Mouse (Mus musculus): ENCODE data around the gene Zfp366. TPM values are rescaled to one million over a fixed set of nuclear protein-coding genes. Genes with fewer than 3 reads are reported as not detected.

Gene Zfp366
- polyA plus RNA-seq (2016; fragmentation: Nextera tagmentation; extraction: Ambion mirVana): 0.10 and 0.14 TPM in 2 replicates

GRCm38 (mm10) chr13:99184155-99184886 is at the start of gene Zfp366:
Gene Zfp366, plus strand, starts transcription at chr13:99184823.
- Histone ChIP-seq H3K36me3 (no peaks in the 10 kb centered on the region), H3K4me3 (no peak within 1 kb of the TSS), H3K27me3 (ENCODE audit: insufficient read depth, poor library complexity, severe bottlenecking) (no peaks in the 10 kb centered on the region), H3K4me1 (peaks cover 26% of the 10 kb centered on the region), H3K27ac (peak within 1 kb of the TSS; percentile 79), H3K9me3 (no peaks in the 10 kb centered on the region)
- 50% methylated on average over 11 of the region's 11 CpGs for WGBS
- no peak for DNase-seq (ENCODE audit: low spot score)

DNA sequence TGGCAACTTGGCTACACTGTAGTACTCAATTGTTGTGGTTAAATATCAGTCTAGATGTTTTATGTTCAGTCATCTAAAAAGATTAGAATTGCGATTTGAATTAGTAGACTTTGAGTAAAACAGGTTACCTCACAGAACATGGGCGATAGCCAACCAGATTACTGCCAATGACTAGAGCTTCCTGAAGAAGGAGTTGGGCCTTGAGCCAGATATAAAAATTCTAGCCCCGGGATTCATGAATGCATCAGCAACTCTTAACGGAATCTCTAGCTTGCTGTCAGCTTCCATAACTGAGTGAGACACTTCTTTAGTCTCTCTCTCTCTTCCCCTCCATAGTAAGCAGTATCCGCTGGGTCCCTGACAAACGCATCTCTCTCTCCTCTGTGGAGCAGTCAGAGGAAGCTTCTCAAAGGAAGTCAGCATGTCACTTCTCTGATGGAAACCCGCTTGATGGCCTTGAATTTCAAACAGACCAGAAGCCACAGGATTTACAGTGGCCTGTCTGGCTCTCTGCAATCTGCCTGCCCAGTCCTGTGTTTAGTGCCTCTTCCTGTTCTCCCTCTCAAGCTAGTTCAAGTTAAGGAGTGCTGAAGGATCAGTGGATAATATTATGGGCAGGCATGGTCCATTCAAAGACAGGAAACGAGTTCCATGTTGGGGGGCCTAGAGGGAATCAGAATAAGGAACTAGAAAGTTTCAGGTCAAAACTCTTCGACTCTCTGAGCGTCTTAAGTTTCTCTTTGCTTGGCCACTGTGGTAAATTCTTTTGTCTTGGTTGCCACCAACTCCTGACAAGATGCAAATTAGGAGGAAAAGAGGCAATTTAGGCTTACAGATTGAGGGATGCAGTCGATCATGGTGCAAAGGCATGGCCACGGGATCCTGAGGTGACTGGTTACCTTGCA is 46.0 kb upstream of the Zfp366 start:
- 0 out of 2 replicates have a peak, but pooled peaks cover 6% of the 10 kb centered on the region for H3K27me3 ChIP-seq (ENCODE audit: insufficient read depth, poor library complexity, severe bottlenecking)
- H3K27ac ChIP-seq: no peak overlapping the region
- 85% methylated on average over 12 of the region's 12 CpGs for WGBS
- H3K4me3 ChIP-seq: no peak overlapping the region
- no peaks in the 10 kb centered on the region for H3K4me1 ChIP-seq
- H3K9me3 ChIP-seq: no peaks in the 10 kb centered on the region
- H3K36me3 ChIP-seq: no peaks in the 10 kb centered on the region
- no peak for DNase-seq (ENCODE audit: low spot score)

GRCm38 (mm10) chr13:99146355-99146871 is 38.2 kb upstream of the Zfp366 start:
- peaks cover 17% of the 10 kb centered on the region; the same call in 1 of the 2 replicates for H3K27me3 ChIP-seq (ENCODE audit: insufficient read depth, poor library complexity, severe bottlenecking)
- H3K27ac ChIP-seq: no peak overlapping the region
- DNase-seq (ENCODE audit: low spot score): no peak
- H3K36me3 ChIP-seq: no peaks in the 10 kb centered on the region
- H3K4me1 ChIP-seq: peaks cover 10% of the 10 kb centered on the region; the same call in 1 of the 2 replicates
- H3K9me3 ChIP-seq: no peaks in the 10 kb centered on the region
- 77% methylated on average over 13 of the region's 13 CpGs for WGBS
- H3K4me3 ChIP-seq: no peak overlapping the region

GRCm38 (mm10) chr13:99147645-99148111 is 36.9 kb upstream of the Zfp366 start:
- no peaks in the 10 kb centered on the region for H3K36me3 ChIP-seq
- H3K27me3 ChIP-seq (ENCODE audit: insufficient read depth, poor library complexity, severe bottlenecking): peaks cover 15% of the 10 kb centered on the region; the same call in 1 of the 2 replicates
- no peaks in the 10 kb centered on the region for H3K9me3 ChIP-seq
- no peak overlapping the region for H3K27ac ChIP-seq
- H3K4me1 ChIP-seq: peaks cover 18% of the 10 kb centered on the region
- WGBS: 70% methylated on average over 6 of the region's 6 CpGs
- no peak overlapping the region for H3K4me3 ChIP-seq
- no peak for DNase-seq (ENCODE audit: low spot score)

DNA sequence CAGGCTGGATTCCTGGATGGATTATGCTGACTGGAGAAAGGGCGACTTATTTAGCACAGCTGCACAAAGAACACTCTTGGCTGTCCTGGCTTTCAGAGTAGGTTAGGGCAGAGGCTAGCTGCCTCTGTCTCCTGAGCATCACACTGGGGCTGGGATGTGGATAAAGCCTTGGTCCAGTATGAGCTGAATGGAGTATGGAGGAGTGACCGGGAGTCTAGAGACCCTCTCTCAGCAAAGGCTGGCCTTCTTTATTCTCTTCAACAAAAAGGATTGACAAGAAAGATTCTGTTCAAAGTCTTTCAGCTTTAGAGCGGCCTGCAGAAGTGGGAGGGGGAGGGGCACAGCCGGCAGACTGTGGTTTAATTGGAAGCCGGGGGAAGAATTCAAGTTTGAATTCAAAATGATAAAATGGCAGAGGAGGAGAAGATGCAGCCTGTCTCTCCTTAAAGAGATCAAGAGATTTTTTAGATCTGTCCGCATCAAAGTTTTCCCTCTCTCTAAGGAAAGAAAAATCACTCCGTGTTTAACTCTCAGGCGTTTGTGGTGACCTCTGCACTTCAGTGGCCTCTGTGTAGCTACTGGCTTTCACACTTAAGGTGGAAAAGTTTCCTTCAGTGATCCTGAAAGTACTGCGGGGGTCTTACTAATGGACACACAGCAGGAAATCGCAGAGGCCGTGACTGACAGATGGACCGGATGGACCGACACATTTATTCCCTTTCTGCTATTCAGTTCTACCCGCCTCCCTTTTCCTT is 34.9 kb upstream of the Zfp366 start:
- Histone ChIP-seq H3K4me1 (peaks cover 24% of the 10 kb centered on the region), H3K27ac (no peak overlapping the region), H3K4me3 (no peak overlapping the region), H3K27me3 (ENCODE audit: insufficient read depth, poor library complexity, severe bottlenecking) (peaks cover 5% of the 10 kb centered on the region; the same call in 1 of the 2 replicates), H3K9me3 (no peaks in the 10 kb centered on the region), H3K36me3 (no peaks in the 10 kb centered on the region)
- DNase-seq (ENCODE audit: low spot score): no peak
- 74% methylated on average over 14 of the region's 14 CpGs for WGBS

GRCm38 (mm10) chr13:99150626-99151025 is 34.0 kb upstream of the Zfp366 start:
- Histone ChIP-seq H3K9me3 (no peaks in the 10 kb centered on the region), H3K4me3 (no peak overlapping the region), H3K27me3 (ENCODE audit: insufficient read depth, poor library complexity, severe bottlenecking) (peaks cover 4% of the 10 kb centered on the region; the same call in 1 of the 2 replicates), H3K4me1 (peaks cover 24% of the 10 kb centered on the region), H3K36me3 (no peaks in the 10 kb centered on the region), H3K27ac (no peak overlapping the region)
- WGBS: 80% methylated on average over 6 of the region's 6 CpGs
- no peak for DNase-seq (ENCODE audit: low spot score)

DNA sequence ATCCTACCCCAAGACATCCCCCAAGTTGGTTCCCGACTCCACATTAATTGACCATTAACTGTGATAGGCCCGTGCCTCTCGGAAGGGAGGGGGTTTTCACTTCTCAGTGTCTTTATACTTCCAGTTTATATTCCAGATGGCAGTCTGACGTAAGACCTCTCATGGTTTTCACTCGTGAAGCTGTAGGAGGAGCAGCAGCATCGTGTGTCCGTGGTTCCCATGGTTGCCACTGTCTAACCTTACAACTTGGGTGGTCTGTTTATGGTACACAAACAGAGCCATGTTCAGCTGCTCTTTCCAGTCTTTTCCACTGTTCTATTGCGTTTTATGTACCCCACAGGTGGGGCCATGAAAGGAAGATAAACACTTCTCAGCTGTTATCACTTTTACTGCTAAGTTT is 33.5 kb upstream of the Zfp366 start:
- 63% methylated on average over 8 of the region's 8 CpGs for WGBS
- Histone ChIP-seq H3K27me3 (ENCODE audit: insufficient read depth, poor library complexity, severe bottlenecking) (peaks cover 4% of the 10 kb centered on the region; the same call in 1 of the 2 replicates), H3K27ac (no peak overlapping the region), H3K9me3 (no peaks in the 10 kb centered on the region), H3K4me1 (peaks cover 24% of the 10 kb centered on the region), H3K36me3 (no peaks in the 10 kb centered on the region), H3K4me3 (no peak overlapping the region)
- DNase-seq (ENCODE audit: low spot score): no peak

DNA sequence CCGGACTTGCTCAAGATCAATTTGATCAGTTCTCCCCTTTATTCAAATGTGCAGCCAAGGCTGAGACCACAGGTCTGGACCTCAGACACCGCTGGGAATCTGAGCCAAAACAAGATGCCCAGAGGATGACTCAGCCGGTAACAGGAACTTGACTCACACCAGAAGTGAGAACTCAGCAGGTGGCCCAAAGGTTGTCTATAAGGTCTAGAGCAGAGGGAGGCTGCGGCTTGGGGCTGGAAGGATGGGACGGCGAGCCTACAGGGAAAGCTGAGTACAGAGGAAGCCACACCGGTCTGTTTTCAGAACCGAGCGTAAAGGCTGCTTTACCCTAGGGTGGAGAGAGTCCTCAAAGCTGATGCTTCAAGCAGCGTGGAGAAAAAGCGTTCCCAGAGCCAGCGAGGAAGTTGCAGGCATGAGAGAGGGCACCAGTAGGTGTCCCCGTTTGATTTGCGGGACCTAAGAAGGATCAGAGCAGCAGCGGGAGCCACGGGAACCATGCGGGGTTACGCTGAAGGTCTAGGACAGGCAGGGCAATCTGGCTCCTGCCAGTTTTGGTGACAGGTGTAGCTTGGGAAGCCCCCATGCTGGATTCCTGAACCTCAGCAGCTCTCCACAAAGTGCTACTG is 32.2 kb upstream of the Zfp366 start:
- Histone ChIP-seq H3K27ac (peak overlapping the region; percentile 47), H3K4me1 (peaks cover 24% of the 10 kb centered on the region), H3K4me3 (peak overlapping the region; percentile 34), H3K27me3 (ENCODE audit: insufficient read depth, poor library complexity, severe bottlenecking) (peaks cover 4% of the 10 kb centered on the region; the same call in 1 of the 2 replicates), H3K36me3 (no peaks in the 10 kb centered on the region), H3K9me3 (0 out of 2 replicates have a peak, but pooled peaks cover 5% of the 10 kb centered on the region)
- no peak for DNase-seq (ENCODE audit: low spot score)
- 6% methylated on average over 18 of the region's 18 CpGs for WGBS

DNA sequence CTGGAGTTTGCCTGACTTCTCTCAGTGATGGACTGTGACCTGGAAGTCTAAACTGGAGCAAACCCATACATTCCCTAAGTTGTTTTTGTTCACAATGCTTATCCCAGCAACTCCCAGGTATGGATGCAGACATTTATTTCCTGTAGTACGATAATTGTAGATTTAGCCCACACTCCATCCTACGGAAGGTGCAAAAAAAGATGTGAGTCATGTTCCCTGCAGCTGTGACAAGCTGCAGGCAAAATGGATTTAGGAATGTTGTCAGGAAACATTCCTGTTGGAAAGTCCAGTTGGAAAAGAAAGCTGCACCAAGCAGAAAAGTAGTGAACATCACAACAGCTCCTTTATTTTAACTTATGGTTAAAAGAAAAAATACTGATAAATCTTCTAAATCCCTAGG is 26.9 kb upstream of the Zfp366 start:
- 78% methylated on average over 2 of the region's 2 CpGs for WGBS
- DNase-seq (ENCODE audit: low spot score): no peak
- Histone ChIP-seq H3K27me3 (ENCODE audit: insufficient read depth, poor library complexity, severe bottlenecking) (no peaks in the 10 kb centered on the region; the same call in 1 of the 2 replicates), H3K4me1 (peaks cover 7% of the 10 kb centered on the region), H3K9me3 (0 out of 2 replicates have a peak, but pooled peaks cover 5% of the 10 kb centered on the region), H3K27ac (no peak overlapping the region), H3K4me3 (no peak overlapping the region), H3K36me3 (no peaks in the 10 kb centered on the region)

DNA sequence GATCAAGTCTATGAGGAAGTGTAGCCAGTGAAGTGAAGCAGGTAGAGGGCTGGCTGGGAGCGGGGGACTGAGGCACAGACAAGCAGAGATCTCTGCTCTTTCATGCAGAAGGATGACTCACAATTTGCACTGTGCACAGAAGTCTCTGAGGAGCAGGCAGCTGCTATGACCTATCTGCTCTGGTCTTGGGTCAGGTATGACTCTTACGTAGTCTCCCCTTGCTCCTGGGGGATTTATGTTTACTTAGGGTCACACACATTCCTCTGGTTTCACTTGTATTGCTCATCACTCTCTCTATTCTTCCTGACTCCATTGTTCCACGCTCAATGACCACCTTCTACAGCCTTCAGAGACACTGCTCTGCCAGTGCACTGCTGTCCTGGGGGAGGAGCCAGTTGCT is 25.9 kb upstream of the Zfp366 start:
- WGBS: 83% methylated on average over 3 of the region's 3 CpGs

GRCm38 (mm10) chr13:99163071-99163470 is 21.6 kb upstream of the Zfp366 start:
- H3K4me3 ChIP-seq: no peak overlapping the region
- H3K27ac ChIP-seq: no peak overlapping the region
- no peaks in the 10 kb centered on the region for H3K9me3 ChIP-seq
- H3K4me1 ChIP-seq: peaks cover 9% of the 10 kb centered on the region; the same call in 1 of the 2 replicates
- 81% methylated on average over 4 of the region's 4 CpGs for WGBS
- DNase-seq (ENCODE audit: low spot score): no peak
- H3K36me3 ChIP-seq: no peaks in the 10 kb centered on the region
- H3K27me3 ChIP-seq (ENCODE audit: insufficient read depth, poor library complexity, severe bottlenecking): no peaks in the 10 kb centered on the region

More for the DNA sequence above, 25.9 kb upstream of the Zfp366 start:
- H3K4me1 ChIP-seq: peaks cover 5% of the 10 kb centered on the region; the same call in 1 of the 2 replicates
- no peaks in the 10 kb centered on the region; the same call in 1 of the 2 replicates for H3K27me3 ChIP-seq (ENCODE audit: insufficient read depth, poor library complexity, severe bottlenecking)
- DNase-seq (ENCODE audit: low spot score): no peak
- no peak overlapping the region for H3K27ac ChIP-seq
- 0 out of 2 replicates have a peak, but pooled peaks cover 5% of the 10 kb centered on the region for H3K9me3 ChIP-seq
- no peak overlapping the region for H3K4me3 ChIP-seq
- H3K36me3 ChIP-seq: no peaks in the 10 kb centered on the region
